Mouse (Mus musculus) midbrain, embryonic 10.5 days (tissue): ENCODE results near the gene Cklf. TPM values are rescaled to one million over a fixed set of nuclear protein-coding genes. Genes with fewer than 3 reads are reported as not detected.
"Not testable (repeated sequence)": the region's sequence is repeated elsewhere in the genome, so short reads cannot be mapped to it uniquely, and the experiment has no call there.

Experiments used
- DNase-seq: peaks from one replicate; pipeline ENCODE4 v3.0.0-alpha.2; 2017; ENCODE audit warnings: low spot score
- H3K27ac ChIP-seq: fragments of 300-500 bp; sonication (generic); replicated peaks from 2 replicates; pipeline ENCODE4 v1.5.1; 2016; ENCODE audit warnings: mild to moderate bottlenecking
- H3K27me3 ChIP-seq: fragments of 300-500 bp; sonication (generic); 2 replicates; pipeline ENCODE4 v1.6.1; 2016; ENCODE audit warnings: low read depth, mild to moderate bottlenecking; ENCODE audit not compliant: poor library complexity, severe bottlenecking
- H3K36me3 ChIP-seq: fragments of 300-500 bp; sonication (generic); 2 replicates; pipeline ENCODE4 v1.6.1; 2016; ENCODE audit warnings: mild to moderate bottlenecking, moderate library complexity
- H3K4me1 ChIP-seq: fragments of 300-500 bp; sonication (generic); 2 replicates; pipeline ENCODE4 v1.6.1; 2016
- H3K4me3 ChIP-seq: fragments of 300-500 bp; sonication (generic); 2 replicates; pipeline ENCODE4 v1.5.1; 2016; ENCODE audit warnings: mild to moderate bottlenecking, moderate library complexity
- H3K9me3 ChIP-seq: fragments of 300-500 bp; sonication (generic); replicated peaks from 2 replicates; pipeline ENCODE4 v1.6.1; 2016; ENCODE audit warnings: mild to moderate bottlenecking
- WGBS: fragments of 180-500 bp; shearing (Covaris S2); methylation state at CpG from one replicate; pipeline ENCODE4 v1.1.7; 2016; 5-methylcytosine and 5-hydroxymethylcytosine counted together
- polyA plus RNA-seq: library from polyadenylated mRNA; unstranded; fragments of >200 nt; fragmentation: Nextera tagmentation; extraction: Ambion mirVana; gene quantifications from 2 replicates; pipeline ENCODE4 v1.2.1, GENCODE M21; 2016

Gene Cklf
- polyA plus RNA-seq, 1 experiment from 2014 or later, result 44.1 TPM

- no peak for DNase-seq
- no peak overlapping the region for H3K4me3 ChIP-seq
- no peak overlapping the region for H3K27ac ChIP-seq
- H3K9me3 ChIP-seq, result no peaks in the 10 kb centered on the region
- H3K36me3 ChIP-seq, result peaks cover 65% of the 10 kb centered on the region
- no peaks in the 10 kb centered on the region for H3K27me3 ChIP-seq
- 90% methylated on average over 12 of the region's 12 CpGs for WGBS
- peaks cover 6% of the 10 kb centered on the region for H3K4me1 ChIP-seq
These were observed 8.5 kb upstream of the Cklf start for GRCm38 (mm10) chr8:104242038-104242644.

- no peaks in the 10 kb centered on the region for H3K9me3 ChIP-seq
- H3K4me3 ChIP-seq, result no peak overlapping the region
- no peak for DNase-seq
- H3K27me3 ChIP-seq, result no peaks in the 10 kb centered on the region
- peaks cover 20% of the 10 kb centered on the region for H3K36me3 ChIP-seq
- 88% methylated on average over 4 of the region's 4 CpGs for WGBS
- H3K4me1 ChIP-seq, result peaks cover 28% of the 10 kb centered on the region
- H3K27ac ChIP-seq, result no peak overlapping the region
These were observed 4.0 kb upstream of the Cklf start for GRCm38 (mm10) chr8:104246621-104247020.

GRCm38 (mm10) chr8:104247054-104247907 lies 3.4 kb upstream of the Cklf start:
- Histone ChIP-seq H3K9me3 (no peaks in the 10 kb centered on the region), H3K36me3 (peaks cover 14% of the 10 kb centered on the region), H3K4me1 (peaks cover 33% of the 10 kb centered on the region), H3K27ac (no peak overlapping the region), H3K4me3 (peak overlapping the region; percentile 95), H3K27me3 (no peaks in the 10 kb centered on the region)
- 75% methylated on average over 22 of the region's 22 CpGs for WGBS
- DNase-seq, result no peak

- Histone ChIP-seq H3K4me1 (peaks cover 33% of the 10 kb centered on the region), H3K27ac (peak overlapping the region; percentile 88)
- WGBS, result 2% methylated on average over 11 of the region's 11 CpGs
These were observed 2.8 kb upstream of the Cklf start for GRCm38 (mm10) chr8:104247908-104248275.

GRCm38 (mm10) chr8:104248276-104248675 lies 2.4 kb upstream of the Cklf start, which contains the start of gene Tk2:
Gene Tk2 (minus strand): TSS chr8:104248558.
- DNase-seq, result peak; percentile 84
- Histone ChIP-seq H3K9me3 (no peaks in the 10 kb centered on the region), H3K4me1 (peaks cover 33% of the 10 kb centered on the region), H3K4me3 (peak within 1 kb of the TSS; percentile 95), H3K27ac (peak within 1 kb of the TSS; percentile 88), H3K27me3 (no peaks in the 10 kb centered on the region), H3K36me3 (peaks cover 4% of the 10 kb centered on the region)
- WGBS, result under 1% methylated on average over 28 of the region's 28 CpGs

More at GRCm38 (mm10) chr8:104247908-104248275, 2.8 kb upstream of the Cklf start:
- no peak for DNase-seq
- H3K27me3 ChIP-seq, result no peaks in the 10 kb centered on the region
- peak overlapping the region; percentile 95 for H3K4me3 ChIP-seq
- H3K36me3 ChIP-seq, result peaks cover 8% of the 10 kb centered on the region
- no peaks in the 10 kb centered on the region for H3K9me3 ChIP-seq

- Histone ChIP-seq H3K4me3 (no peak overlapping the region), H3K27me3 (no peaks in the 10 kb centered on the region), H3K36me3 (no peaks in the 10 kb centered on the region; the same call in 1 of the 2 replicates), H3K4me1 (peaks cover 33% of the 10 kb centered on the region), H3K27ac (no peak overlapping the region), H3K9me3 (no peaks in the 10 kb centered on the region)
- WGBS, result 87% methylated on average over 7 of the region's 7 CpGs
- no peak for DNase-seq
These were observed 1.1 kb upstream of the Cklf start for GRCm38 (mm10) chr8:104249442-104249996.

- H3K9me3 ChIP-seq, result no peaks in the 10 kb centered on the region
- H3K27me3 ChIP-seq, result no peaks in the 10 kb centered on the region
- no peak overlapping the region; the same call in 1 of the 2 replicates for H3K27ac ChIP-seq
- peaks cover 33% of the 10 kb centered on the region for H3K4me1 ChIP-seq
- no peaks in the 10 kb centered on the region for H3K36me3 ChIP-seq
- DNase-seq, result peak; percentile 22
- H3K4me3 ChIP-seq, result peak overlapping the region; percentile 74
- WGBS, result 0% methylated on average over 7 of the region's 7 CpGs
These were observed 800 bp downstream of the Cklf start for GRCm38 (mm10) chr8:104251461-104251860.

- Histone ChIP-seq H3K4me1 (peaks cover 19% of the 10 kb centered on the region), H3K27ac (no peak overlapping the region), H3K36me3 (peaks cover 10% of the 10 kb centered on the region), H3K4me3 (no peak overlapping the region), H3K27me3 (no peaks in the 10 kb centered on the region), H3K9me3 (no peaks in the 10 kb centered on the region; the same call in 1 of the 2 replicates)
- no peak for DNase-seq
- WGBS, result 90% methylated on average over 3 of the region's 3 CpGs
These were observed 2.4 kb downstream of the Cklf start for GRCm38 (mm10) chr8:104253016-104253415.

- WGBS, result 95% methylated on average over 5 of the region's 5 CpGs
- not testable (repeated sequence) for H3K27me3 ChIP-seq, H3K4me1 ChIP-seq, DNase-seq, H3K27ac ChIP-seq, H3K4me3 ChIP-seq, H3K9me3 ChIP-seq
- H3K36me3 ChIP-seq, result peaks cover 73% of the 10 kb centered on the region
These were observed 11.1 kb downstream of the Cklf start for GRCm38 (mm10) chr8:104261802-104262201.

- H3K9me3 ChIP-seq, H3K27ac ChIP-seq, H3K27me3 ChIP-seq, DNase-seq, H3K4me1 ChIP-seq, H3K4me3 ChIP-seq: not testable (repeated sequence)
- H3K36me3 ChIP-seq, result peaks cover 50% of the 10 kb centered on the region
- WGBS, result 96% methylated on average over 22 of the region's 22 CpGs
These were observed 13.7 kb downstream of the Cklf start for GRCm38 (mm10) chr8:104264271-104264935.

- no peaks in the 10 kb centered on the region for H3K27me3 ChIP-seq
- H3K27ac ChIP-seq, result no peak overlapping the region
- no peak overlapping the region for H3K4me3 ChIP-seq
- peaks cover 20% of the 10 kb centered on the region for H3K36me3 ChIP-seq
- no peaks in the 10 kb centered on the region for H3K4me1 ChIP-seq
- DNase-seq, result no peak
- H3K9me3 ChIP-seq, result no peaks in the 10 kb centered on the region
These were observed 17.7 kb downstream of the Cklf start for GRCm38 (mm10) chr8:104268368-104268767.

- Histone ChIP-seq H3K4me1 (no peaks in the 10 kb centered on the region), H3K27me3 (no peaks in the 10 kb centered on the region), H3K36me3 (peaks cover 14% of the 10 kb centered on the region), H3K9me3 (no peaks in the 10 kb centered on the region), H3K4me3 (no peak overlapping the region), H3K27ac (no peak overlapping the region)
- WGBS, result 93% methylated on average over 6 of the region's 6 CpGs
- DNase-seq, result no peak
These were observed 18.3 kb downstream of the Cklf start for GRCm38 (mm10) chr8:104268937-104269440.
